ENCODE assay signal across 13 mouse cellular contexts in the genomic region with DNA sequence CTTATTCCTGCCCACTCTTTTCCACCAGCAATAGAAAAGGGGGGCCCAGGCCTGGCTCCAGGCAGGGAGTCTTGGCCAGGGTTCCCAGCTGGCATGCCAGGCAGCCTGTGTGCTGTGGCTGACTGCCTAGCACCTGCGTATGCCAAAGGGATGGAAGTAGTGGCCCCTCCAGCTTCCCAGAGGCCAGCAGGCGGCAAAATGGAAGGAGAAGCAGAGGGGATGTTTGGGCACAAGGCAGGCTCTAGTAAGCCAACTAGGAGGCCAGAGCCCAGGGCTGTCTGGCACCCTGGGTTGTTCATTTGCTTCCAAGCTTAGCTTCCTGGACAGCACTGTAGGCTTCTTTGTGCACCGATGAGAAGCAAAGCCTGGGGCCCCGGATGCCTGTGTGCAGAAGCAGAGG. TPM values are rescaled to one million over a fixed set of nuclear protein-coding genes. Genes with fewer than 3 reads are reported as not detected.
A peak's percentile ranks its signal among the peaks of the same experiment; 100 is the strongest.
DNase-seq lines count a peak whose midpoint lies in the region; ATAC-seq lines count a peak whose summit lies in the region.
"Had no signal": no experiment of that assay in that cellular context is flagged by ENCODE, and none has a peak within 500 bp of the region (broad histone marks: within the 10 kb centered on the region; RNA-seq: fewer than 3 reads in every experiment).

No protein-coding gene starts in this region.

- H3K27me3 ChIP-seq in hindbrain, embryonic 15.5 days, result peaks cover 19% of the 10 kb centered on the region
- peaks cover 46% of the 10 kb centered on the region for H3K27me3 ChIP-seq in hindbrain, embryonic 12.5 days

- DNase-seq in adrenal gland, postnatal 14 days, result peak; percentile 55
- no peak for DNase-seq in adrenal gland, postnatal 36 days
- peak; percentile 61 for DNase-seq in right cerebral cortex, postnatal 25 days
- DNase-seq in right cerebral cortex, adult 18-20 months, result no peak
- DNase-seq in right cerebral cortex, postnatal 4 days, result peak; percentile 68
- DNase-seq in thymus, adult 18-20 months, result no peak
- DNase-seq: embryo, embryonic 11 days had no signal

- no peak overlapping the region for H3K4me2 ChIP-seq in hindbrain, embryonic 15.5 days
- no peak overlapping the region for H3K4me2 ChIP-seq in hindbrain, embryonic 12.5 days (replicated peaks)
- H3K4me2 ChIP-seq: heart, embryonic 15.5 days; kidney, embryonic 15.5 days; lung, embryonic 15.5 days had no signal

- H3K9ac ChIP-seq in hindbrain, embryonic 15.5 days, result no peak overlapping the region
- H3K9ac ChIP-seq in hindbrain, embryonic 12.5 days, result no peak overlapping the region
- H3K9ac ChIP-seq: heart, embryonic 15.5 days; kidney, embryonic 15.5 days; lung, embryonic 15.5 days had no signal

- H3K4me1 ChIP-seq in hindbrain, embryonic 15.5 days (replicated peaks), result peaks cover 21% of the 10 kb centered on the region
- peaks cover 9% of the 10 kb centered on the region for H3K4me1 ChIP-seq in hindbrain, embryonic 12.5 days

- no peaks in the 10 kb centered on the region for H3K36me3 ChIP-seq in hindbrain, embryonic 15.5 days
- H3K36me3 ChIP-seq in hindbrain, embryonic 12.5 days, result no peaks in the 10 kb centered on the region
- H3K36me3 ChIP-seq: G1E; heart, embryonic 15.5 days; kidney, embryonic 15.5 days; lung, embryonic 15.5 days had no signal

- H3K4me3 ChIP-seq in hindbrain, embryonic 15.5 days, result no peak overlapping the region
- no peak overlapping the region for H3K4me3 ChIP-seq in hindbrain, embryonic 12.5 days
- H3K4me3 ChIP-seq: heart, embryonic 15.5 days; kidney, embryonic 15.5 days; lung, embryonic 15.5 days had no signal

- H3K9me3 ChIP-seq in hindbrain, embryonic 15.5 days, result no peaks in the 10 kb centered on the region
- H3K9me3 ChIP-seq in hindbrain, embryonic 12.5 days (replicated peaks), result no peaks in the 10 kb centered on the region
- H3K9me3 ChIP-seq: heart, embryonic 15.5 days; kidney, embryonic 15.5 days; lung, embryonic 15.5 days had no signal

- peak overlapping the region; percentile 18; the same call in 1 of the 2 replicates for H3K27ac ChIP-seq in hindbrain, embryonic 15.5 days (replicated peaks)
- H3K27ac ChIP-seq in hindbrain, embryonic 12.5 days, result no peak overlapping the region
- H3K27ac ChIP-seq: heart, embryonic 15.5 days; kidney, embryonic 15.5 days; lung, embryonic 15.5 days had no signal

- ATAC-seq in hindbrain, embryonic 15.5 days (ENCODE audit: low FRiP score, low read depth), result peak; percentile 50; the same call in 1 of the 2 replicates
- no peak for ATAC-seq in hindbrain, embryonic 12.5 days (ENCODE audit: low FRiP score)

- WGBS in hindbrain, embryonic 15.5 days, result 58% methylated on average over 4 of the region's 4 CpGs
- 80% methylated on average over 4 of the region's 4 CpGs for WGBS in hindbrain, embryonic 12.5 days

RNA-seq across cellular contexts. Expression of a gene that starts 5.5 kb away (rescaled TPM):
- total RNA-seq in adrenal gland, postnatal 14 days (2021), result 3.1 and 3.7 TPM in 2 replicates
- total RNA-seq in adrenal gland, postnatal 36 days (2021), result 1 to 10 TPM; 1.7 to 6.9 TPM
- 6.4 and 9.7 TPM in 2 replicates for polyA plus RNA-seq in hindbrain, embryonic 15.5 days (2015; fragmentation: Nextera tagmentation; extraction: Ambion mirVana)
- 2.1 and 2.2 TPM in 2 replicates for polyA plus RNA-seq in hindbrain, embryonic 12.5 days (2016; fragmentation: Nextera tagmentation; extraction: Ambion mirVana)
- polyA plus RNA-seq: G1E had no signal

RNA-seq across cellular contexts. Expression of a gene that starts 21.2 kb away (rescaled TPM):
- total RNA-seq in adrenal gland, postnatal 14 days (2021), result 1,235 and 1,395 TPM in 2 replicates
- 1,000 to 10,000 TPM; 1,174 to 1,217 TPM for total RNA-seq in adrenal gland, postnatal 36 days (2021)
- polyA plus RNA-seq in hindbrain, embryonic 15.5 days (2015; fragmentation: Nextera tagmentation; extraction: Ambion mirVana), result 632 and 657 TPM in 2 replicates
- polyA plus RNA-seq in hindbrain, embryonic 12.5 days (2016; fragmentation: Nextera tagmentation; extraction: Ambion mirVana), result 675 and 726 TPM in 2 replicates

RNA-seq across cellular contexts. Expression of a gene that starts 24.9 kb away (rescaled TPM):
- 7.8 and 10.4 TPM in 2 replicates for total RNA-seq in adrenal gland, postnatal 14 days (2021)
- 1 to 10 TPM; 6.9 to 8.4 TPM for total RNA-seq in adrenal gland, postnatal 36 days (2021)
- polyA plus RNA-seq in hindbrain, embryonic 15.5 days (2015; fragmentation: Nextera tagmentation; extraction: Ambion mirVana), result 62.2 and 70.1 TPM in 2 replicates
- polyA plus RNA-seq in hindbrain, embryonic 12.5 days (2016; fragmentation: Nextera tagmentation; extraction: Ambion mirVana), result 39.6 and 43.5 TPM in 2 replicates

RNA-seq across cellular contexts. Expression of a gene that starts 51.8 kb away (rescaled TPM):
- total RNA-seq in adrenal gland, postnatal 14 days (2021), result 1.1 and 4.4 TPM in 2 replicates
- total RNA-seq in adrenal gland, postnatal 36 days (2021), result under 1 TPM; 0.76 to 0.92 TPM
- polyA plus RNA-seq in hindbrain, embryonic 15.5 days (2015; fragmentation: Nextera tagmentation; extraction: Ambion mirVana), result 12.9 and 13.7 TPM in 2 replicates
- polyA plus RNA-seq in hindbrain, embryonic 12.5 days (2016; fragmentation: Nextera tagmentation; extraction: Ambion mirVana), result 5.7 and 7.0 TPM in 2 replicates
- polyA plus RNA-seq: G1E had no signal

Comparison
In these comparisons a context has a peak if more than half of its experiments do, and no peak if none do; other contexts are left out.
1. DNase-seq: peak in adrenal gland, postnatal 14 days (single experiment), right cerebral cortex, postnatal 25 days (single experiment) and right cerebral cortex, postnatal 4 days (single experiment); none in adrenal gland, postnatal 36 days (0 of 2), right cerebral cortex, adult 18-20 months (single experiment) and thymus, adult 18-20 months (0 of 2).